Mouse (Mus musculus): ENCODE measurements around the gene Abhd17c.

- TF ChIP-seq CTCF (IDR thresholded peaks at IDR 0.05; ENCODE audit: low read depth, low read length), result no peak
- no peak for TF ChIP-seq POLR2A (IDR thresholded peaks at IDR 0.05; ENCODE audit: insufficient read depth, low read length)
- TF ChIP-seq EP300 (IDR thresholded peaks at IDR 0.05; ENCODE audit: insufficient read depth, low read depth, low read length), result no peak
Measured at GRCm38 (mm10) chr7:84191476-84191875, 39.8 kb upstream of the Abhd17c start.

All from ES-Bruce4 (cell line).